Mouse (Mus musculus): ENCODE results near the gene Serpinc1.

DNA sequence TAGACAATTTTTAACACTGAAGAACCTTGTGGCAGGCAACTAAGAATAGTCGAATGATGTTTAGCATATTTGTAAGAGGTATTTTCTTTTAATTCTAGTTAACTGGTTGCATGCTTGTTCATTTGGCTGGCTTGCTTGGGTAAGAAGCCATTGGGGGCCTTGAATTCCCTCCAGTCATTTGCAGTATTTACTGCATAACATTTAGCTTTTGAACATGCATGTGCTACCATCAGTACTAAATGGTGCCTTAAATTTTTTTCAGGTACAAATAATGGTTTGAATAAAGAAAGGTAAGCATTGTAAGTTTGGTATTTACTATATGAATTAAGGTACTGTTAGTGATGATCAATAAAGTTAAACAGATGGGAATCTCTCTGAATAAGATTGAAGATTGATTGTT lies 58.6 kb downstream of the Serpinc1 start:
- TF ChIP-seq POLR2A (IDR thresholded peaks at IDR 0.05; ENCODE audit: borderline replicate concordance, low read depth, low read length) (no peak), CTCF (IDR thresholded peaks at IDR 0.05; ENCODE audit: low read depth, low read length) (no peak)
